Mouse (Mus musculus) monocyte, adult 5-6 weeks (primary cell): Measurements from ENCODE around the gene Sod1. TPM values are rescaled to one million over a fixed set of nuclear protein-coding genes. Genes with fewer than 3 reads are reported as not detected.
A peak's percentile ranks its signal among the peaks of the same experiment; 100 is the strongest.

Experiments used
- ATAC-seq: fragments of 153-309, 156-312 bp; replicated peaks from 2 replicates; pipeline ENCODE4 v1.8.0; 2017; ENCODE audit warnings: mild to moderate bottlenecking; ENCODE audit not compliant: low TSS enrichment, insufficient number of reproducible peaks, severe bottlenecking, poor library complexity, low FRiP score
- total RNA-seq: library from RNA; stranded (forward); fragments of 200-1000, 200-491, 200-594 nt; gene quantifications from 3 replicates; pipeline ENCODE4 v1.2.3, GENCODE M21; 2017

Gene Sod1
- 453 to 604 TPM (median 584 TPM) in 3 replicates for total RNA-seq

DNA sequence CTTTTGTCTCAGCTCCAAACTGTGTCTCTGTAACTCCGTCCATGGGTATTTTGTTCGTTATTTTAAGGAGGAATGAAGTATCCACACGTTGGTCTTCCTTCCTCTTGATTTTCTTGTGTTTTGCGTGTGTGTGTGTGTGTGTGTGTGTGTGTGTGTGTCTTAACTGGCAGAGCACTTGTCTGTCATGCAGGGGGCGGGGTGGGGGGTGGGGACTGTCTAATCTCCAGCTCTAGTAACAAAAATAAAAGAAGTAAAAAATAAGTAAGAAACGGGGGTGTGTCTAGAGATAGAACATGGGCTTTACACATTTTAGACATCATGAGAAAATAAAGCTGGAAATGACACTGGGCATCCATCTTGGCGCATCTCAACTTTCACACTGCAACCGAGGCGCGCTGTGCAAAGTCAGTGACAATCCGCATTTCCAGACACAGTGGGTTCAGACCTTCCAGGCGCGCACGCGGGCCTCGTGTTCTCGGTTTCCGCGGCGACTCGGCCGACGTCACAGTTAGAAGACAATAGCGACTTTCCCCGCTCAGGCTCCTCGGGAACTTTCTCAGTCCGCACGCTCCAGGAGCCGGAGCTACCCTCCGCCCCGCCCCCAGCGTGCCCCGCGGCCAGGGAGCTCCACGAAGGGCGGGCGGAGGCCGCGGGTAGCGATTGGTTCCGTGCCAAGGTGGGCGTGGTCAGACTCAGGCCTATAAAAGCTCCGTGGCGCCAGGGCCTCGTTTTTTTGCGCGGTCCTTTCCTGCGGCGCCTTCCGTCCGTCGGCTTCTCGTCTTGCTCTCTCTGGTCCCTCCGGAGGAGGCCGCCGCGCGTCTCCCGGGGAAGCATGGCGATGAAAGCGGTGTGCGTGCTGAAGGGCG lies at the start of gene Sod1:
TSS of gene Sod1 (plus strand) at position 729 of the 866 bp plus-strand sequence.
- peak; percentile 86 for ATAC-seq

- no peak for ATAC-seq
These were observed 49.1 kb upstream of the Sod1 start for GRCm38 (mm10) chr16:90171416-90171815.

- ATAC-seq: no peak
These were observed 44.1 kb upstream of the Sod1 start for GRCm38 (mm10) chr16:90176472-90176871.

DNA sequence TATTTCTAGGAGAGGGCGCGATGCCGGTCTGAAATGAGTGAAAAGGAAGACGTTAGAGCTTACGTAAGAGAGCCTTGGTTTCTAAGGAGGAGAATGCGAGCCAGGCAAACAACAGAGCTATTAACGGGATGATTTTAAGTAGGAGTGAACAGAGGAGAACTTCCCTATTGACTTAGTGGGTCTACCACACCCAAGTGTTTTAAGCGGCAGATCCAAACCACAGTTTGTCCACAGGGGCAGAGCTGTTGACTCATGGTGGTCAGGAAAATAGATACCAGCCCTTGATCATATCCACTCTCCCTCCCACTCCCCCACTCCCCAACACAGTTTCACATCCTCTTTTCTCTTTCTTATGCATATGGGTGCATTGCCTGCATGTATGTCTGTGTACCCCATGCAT lies 43.1 kb upstream of the Sod1 start:
- ATAC-seq: peak; percentile 93

DNA sequence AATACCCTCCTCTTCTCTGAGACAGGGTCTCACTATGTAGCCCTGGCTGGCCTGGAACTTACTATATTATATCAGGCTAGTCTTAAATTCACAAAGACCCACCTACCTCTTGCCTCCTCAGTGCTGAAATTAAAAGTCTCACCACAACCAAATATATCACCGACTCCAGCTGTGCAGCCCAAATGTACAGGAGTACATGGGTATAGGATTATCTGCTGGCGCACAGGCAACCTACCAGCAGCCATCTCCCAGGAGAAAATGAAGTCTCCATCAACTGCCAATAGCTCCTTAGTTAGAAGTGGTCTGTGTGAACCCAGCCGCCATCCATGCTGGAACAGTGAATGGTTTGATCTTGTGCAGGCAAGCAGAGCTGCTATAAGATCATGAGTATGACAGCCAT lies 42.1 kb upstream of the Sod1 start:
- no peak for ATAC-seq

GRCm38 (mm10) chr16:90179892-90180291 lies 40.7 kb upstream of the Sod1 start:
- no peak for ATAC-seq

DNA sequence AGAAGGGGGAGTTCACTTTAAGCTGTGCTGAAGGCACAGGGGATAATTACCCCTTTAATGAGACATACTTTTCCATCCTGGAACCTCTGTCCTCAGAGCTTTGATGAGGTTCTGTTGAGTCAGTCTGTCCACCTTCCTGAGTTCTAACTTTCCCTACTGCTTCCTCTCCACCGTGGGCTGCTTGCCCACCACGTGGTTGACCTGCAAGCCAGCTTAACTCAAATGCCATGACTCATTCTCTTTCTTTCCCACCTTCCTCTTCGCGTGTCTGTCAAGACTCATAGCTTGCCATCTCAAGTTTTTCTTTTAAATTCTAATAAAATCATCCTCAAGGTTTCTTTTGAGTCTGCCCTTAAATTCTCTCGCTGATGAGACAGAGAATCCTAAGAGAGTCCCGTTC lies 39.6 kb upstream of the Sod1 start:
- no peak for ATAC-seq

GRCm38 (mm10) chr16:90181673-90182072 lies 38.9 kb upstream of the Sod1 start:
- no peak for ATAC-seq

GRCm38 (mm10) chr16:90184135-90184534 lies 36.4 kb upstream of the Sod1 start:
- no peak for ATAC-seq

DNA sequence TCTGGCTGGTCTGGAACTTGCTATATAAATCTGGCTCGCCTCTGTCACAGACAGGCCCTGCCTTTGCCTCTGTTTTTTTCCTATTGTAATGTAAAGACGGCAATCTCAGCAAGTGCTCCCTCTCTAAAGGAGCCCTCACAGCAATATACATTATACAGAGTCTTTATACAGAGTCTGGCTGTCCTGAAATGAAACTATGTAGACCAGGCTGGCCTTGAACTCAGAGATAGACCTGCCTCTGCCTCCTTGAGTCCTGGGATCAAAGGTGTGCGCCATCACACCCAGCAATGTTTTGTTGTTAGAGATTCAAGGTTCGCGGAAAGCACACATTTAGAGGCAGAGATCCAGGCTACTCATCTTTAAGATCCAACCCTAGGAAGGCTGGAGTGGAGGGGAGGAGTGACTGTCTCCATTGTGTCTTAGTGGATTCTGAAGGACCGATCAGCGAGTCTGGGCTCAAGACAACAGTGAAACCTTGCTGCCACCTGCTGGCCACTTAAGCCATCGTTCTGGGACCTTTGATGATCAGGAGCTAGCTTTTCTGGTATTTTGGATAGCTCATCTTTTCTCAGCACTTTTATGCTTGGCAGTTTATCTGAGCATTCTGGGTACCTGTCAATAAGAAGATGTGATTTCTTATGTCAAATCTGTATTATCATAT lies 34.5 kb upstream of the Sod1 start:
- peak; percentile 70 for ATAC-seq

DNA sequence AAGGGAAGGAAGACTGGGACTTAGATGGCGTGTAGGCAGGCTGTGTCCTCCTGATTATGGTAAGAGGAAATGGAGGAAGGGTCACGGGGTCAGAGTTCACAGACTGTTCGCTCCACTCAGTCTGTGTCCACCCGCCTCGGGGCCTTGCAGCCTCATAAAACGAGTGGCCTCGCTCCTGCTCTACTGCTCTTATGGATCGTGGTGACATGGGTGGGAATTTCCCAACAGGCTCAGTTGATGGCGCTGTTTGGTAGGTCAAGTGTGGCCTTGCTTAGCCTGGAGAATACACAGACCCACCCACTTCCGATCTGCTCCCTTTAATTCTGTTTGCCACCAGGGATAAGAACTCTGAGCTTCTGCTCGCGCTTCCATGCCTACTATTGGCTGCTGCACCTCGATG lies 33.1 kb upstream of the Sod1 start:
- peak; percentile 43 for ATAC-seq

DNA sequence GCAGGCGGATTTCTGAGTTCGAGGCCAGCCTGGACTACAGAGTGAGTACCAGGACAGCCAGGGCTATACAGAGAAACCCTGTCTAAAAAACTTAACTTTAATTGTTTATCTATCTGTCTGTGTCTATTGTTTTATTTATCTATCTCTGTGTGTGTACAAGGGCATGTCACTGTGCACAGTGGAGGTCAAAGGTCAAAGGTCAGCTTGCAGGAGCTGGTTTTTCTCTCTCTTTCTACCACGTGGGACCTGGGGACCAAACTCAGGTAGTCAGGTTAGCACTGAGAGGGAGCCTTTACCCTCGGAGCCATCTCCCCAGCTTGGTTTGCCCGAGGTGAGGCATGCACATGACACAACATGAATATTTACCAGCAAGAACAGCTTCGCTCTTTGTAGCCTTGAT lies 29.3 kb upstream of the Sod1 start:
- ATAC-seq: no peak

DNA sequence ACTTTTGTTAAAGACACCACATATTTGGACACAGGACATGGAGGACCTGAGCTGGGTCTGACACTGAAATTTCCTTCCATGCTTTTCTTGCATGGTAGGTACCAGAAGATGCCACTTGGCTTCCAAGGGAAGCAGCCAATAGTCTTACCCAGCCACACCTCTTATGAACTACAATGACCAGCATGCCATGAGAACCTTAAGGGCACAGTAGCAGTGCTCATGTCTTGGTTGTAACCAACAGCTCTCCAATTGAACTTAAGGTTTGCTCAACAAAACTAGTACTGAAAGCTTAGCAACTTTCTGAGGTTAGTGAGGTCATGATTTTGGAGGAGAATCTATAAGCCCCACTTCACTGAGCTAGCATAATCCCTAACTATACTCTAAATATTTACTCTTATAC lies 26.8 kb upstream of the Sod1 start:
- no peak for ATAC-seq

DNA sequence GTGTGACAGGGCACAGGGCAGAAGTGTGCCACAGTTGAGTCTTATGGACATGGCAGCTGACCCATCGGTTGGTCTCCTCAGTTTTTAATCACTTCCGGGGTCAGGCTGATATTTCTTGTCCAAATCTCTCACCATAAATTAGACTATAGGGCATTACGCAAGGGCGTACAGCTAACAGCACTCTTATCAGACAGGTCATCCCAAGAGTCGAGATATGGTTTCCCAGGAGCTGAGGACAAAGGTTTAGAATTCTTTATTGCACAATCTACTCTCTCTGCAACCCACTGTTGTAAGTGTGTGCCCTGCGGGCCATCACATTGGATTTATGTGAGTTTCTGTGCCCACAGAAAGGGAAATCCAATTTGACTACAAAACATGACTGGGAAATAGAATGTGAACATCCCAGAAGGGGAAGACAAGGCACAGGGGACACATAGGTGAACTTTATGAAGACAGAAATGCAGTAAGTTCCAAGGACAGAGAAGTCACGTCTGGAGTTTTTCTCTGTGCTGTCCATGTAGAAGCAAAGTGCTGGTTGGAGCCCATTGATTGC lies 23.8 kb upstream of the Sod1 start:
- ATAC-seq: no peak

DNA sequence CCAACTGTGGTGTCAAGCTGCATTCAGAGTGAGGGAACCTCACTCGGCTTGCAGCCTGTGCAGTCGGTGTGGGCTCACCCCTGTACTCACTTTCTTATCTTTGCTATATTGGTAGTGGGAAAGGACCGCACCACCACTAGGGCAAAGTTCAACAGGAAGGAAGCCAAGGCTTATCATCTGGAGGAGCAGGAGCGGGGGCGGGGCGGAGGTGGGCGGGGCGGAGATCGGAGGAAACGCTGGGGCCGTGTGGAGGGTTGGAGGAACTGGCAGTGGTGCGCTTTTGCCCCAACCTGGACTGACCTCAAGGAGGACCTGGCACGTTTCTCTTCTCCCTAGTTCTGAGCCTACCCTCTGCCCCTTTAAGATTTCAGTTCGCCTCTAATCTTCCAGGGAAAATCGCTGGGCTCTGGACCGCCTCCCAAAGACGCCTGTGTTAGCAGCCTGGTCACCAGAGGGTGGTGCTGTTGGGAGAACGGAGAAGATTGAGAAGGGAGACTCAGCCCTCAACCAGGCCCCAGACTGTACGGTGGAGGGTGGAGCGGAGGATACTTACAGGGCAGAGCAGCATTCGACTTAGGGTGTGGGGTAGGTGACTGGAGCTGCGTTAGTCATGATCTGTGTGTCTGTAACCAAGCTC lies 23.1 kb upstream of the Sod1 start:
- peak; percentile 51 for ATAC-seq

- no peak for ATAC-seq
These were observed 21.9 kb upstream of the Sod1 start for GRCm38 (mm10) chr16:90198626-90199025.

DNA sequence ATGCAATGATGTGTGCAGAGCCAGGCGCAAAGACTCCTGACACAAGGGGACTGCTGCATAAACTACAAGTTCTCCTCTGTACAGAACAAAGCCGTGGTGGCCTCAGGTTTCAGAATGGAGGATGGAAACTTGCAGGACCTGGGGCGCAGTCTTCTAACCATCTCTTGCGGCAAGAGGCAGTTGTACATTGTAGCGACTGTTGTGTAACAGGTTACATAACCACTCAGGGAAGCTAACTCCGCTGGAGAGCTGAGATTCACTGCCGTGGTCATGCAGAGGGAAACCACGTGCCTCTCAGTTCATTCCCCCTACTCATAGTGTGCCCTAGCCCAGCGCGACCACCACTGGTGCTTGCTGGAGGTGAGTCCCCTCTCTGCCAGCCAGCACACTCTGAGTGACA lies 21.4 kb upstream of the Sod1 start:
- peak; percentile 48 for ATAC-seq

GRCm38 (mm10) chr16:90202140-90202539 lies 18.4 kb upstream of the Sod1 start:
- ATAC-seq: no peak

- ATAC-seq: no peak
These were observed 17.2 kb upstream of the Sod1 start for GRCm38 (mm10) chr16:90203226-90203962.
